Mouse (Mus musculus) heart, embryonic 11.5 days (tissue): ENCODE data around the gene Srgap2. TPM values are rescaled to one million over a fixed set of nuclear protein-coding genes. Genes with fewer than 3 reads are reported as not detected.
A peak's percentile ranks its signal among the peaks of the same experiment; 100 is the strongest.

ENCODE experiments used
- ATAC-seq: fragments of 200-750 bp; cut with Nextera tagmentation; replicated peaks from 2 replicates; pipeline ENCODE4 v1.8.0; 2017; ENCODE audit warnings: moderate library complexity; ENCODE audit not compliant: insufficient number of reproducible peaks, low FRiP score, low TSS enrichment
- H3K27ac ChIP-seq: fragments of 300-500 bp; sonication (generic); 2 replicates; pipeline ENCODE4 v1.5.1; 2014; ENCODE audit warnings: mild to moderate bottlenecking, low read depth, low read length
- H3K27me3 ChIP-seq: fragments of 300-500 bp; sonication (generic); 2 replicates; pipeline ENCODE4 v1.6.1; 2014; ENCODE audit warnings: mild to moderate bottlenecking, low read length, mixed read lengths; ENCODE audit not compliant: control insufficient read depth, insufficient read depth
- H3K36me3 ChIP-seq: fragments of 300-500 bp; sonication (generic); 2 replicates; pipeline ENCODE4 v1.6.1; 2014; ENCODE audit warnings: mild to moderate bottlenecking, low read length, moderate library complexity, mixed read lengths; ENCODE audit not compliant: control insufficient read depth, insufficient read depth
- H3K4me1 ChIP-seq: fragments of 300-500 bp; sonication (generic); 2 replicates; pipeline ENCODE4 v1.6.1; 2014; ENCODE audit warnings: low read length; ENCODE audit not compliant: control insufficient read depth, insufficient read depth
- H3K4me2 ChIP-seq: fragments of 300-500 bp; sonication (generic); 2 replicates; pipeline ENCODE4 v1.6.1; 2014; ENCODE audit warnings: mild to moderate bottlenecking, moderate library complexity
- H3K4me3 ChIP-seq: fragments of 300-500 bp; sonication (generic); 2 replicates; pipeline ENCODE4 v1.5.1; 2014; ENCODE audit warnings: low read depth, low read length
- H3K9ac ChIP-seq: fragments of 300-500 bp; sonication (generic); 2 replicates; pipeline ENCODE4 v1.6.1; 2014; ENCODE audit warnings: mild to moderate bottlenecking, low read depth, low read length, moderate library complexity
- H3K9me3 ChIP-seq: fragments of 300-500 bp; sonication (generic); replicated peaks from 2 replicates; pipeline ENCODE4 v1.6.1; 2016; ENCODE audit warnings: low read length; ENCODE audit not compliant: control insufficient read depth
- WGBS: fragments of 180-500 bp; shearing (Covaris S2); extraction: QIAGEN DNeasy Blood & Tissue Kit; methylation state at CpG from one replicate; pipeline ENCODE4 v1.1.7; 2014; ENCODE audit not compliant: insufficient replicate concordance; 5-methylcytosine and 5-hydroxymethylcytosine counted together
- polyA plus RNA-seq: library from polyadenylated mRNA; unstranded; fragments of >200 nt; fragmentation: Nextera tagmentation; extraction: Ambion mirVana; gene quantifications from 2 replicates; pipeline ENCODE4 v1.2.1, GENCODE M21; 2014

Gene Srgap2
- polyA plus RNA-seq, 1 experiment from 2014 or later = 23.3 TPM

GRCm38 (mm10) chr1:131398181-131398580 is 129.0 kb downstream of the Srgap2 start:
- 0 out of 2 replicates have a peak, but pooled peaks cover 2% of the 10 kb centered on the region for H3K36me3 ChIP-seq
- H3K27ac ChIP-seq = no peak overlapping the region
- H3K9me3 ChIP-seq = no peaks in the 10 kb centered on the region
- no peak overlapping the region for H3K4me3 ChIP-seq
- H3K9ac ChIP-seq = no peak overlapping the region
- H3K27me3 ChIP-seq = no peaks in the 10 kb centered on the region
- H3K4me2 ChIP-seq = no peak overlapping the region
- H3K4me1 ChIP-seq = 0 out of 2 replicates have a peak, but pooled peaks cover 3% of the 10 kb centered on the region
- ATAC-seq = no peak

DNA sequence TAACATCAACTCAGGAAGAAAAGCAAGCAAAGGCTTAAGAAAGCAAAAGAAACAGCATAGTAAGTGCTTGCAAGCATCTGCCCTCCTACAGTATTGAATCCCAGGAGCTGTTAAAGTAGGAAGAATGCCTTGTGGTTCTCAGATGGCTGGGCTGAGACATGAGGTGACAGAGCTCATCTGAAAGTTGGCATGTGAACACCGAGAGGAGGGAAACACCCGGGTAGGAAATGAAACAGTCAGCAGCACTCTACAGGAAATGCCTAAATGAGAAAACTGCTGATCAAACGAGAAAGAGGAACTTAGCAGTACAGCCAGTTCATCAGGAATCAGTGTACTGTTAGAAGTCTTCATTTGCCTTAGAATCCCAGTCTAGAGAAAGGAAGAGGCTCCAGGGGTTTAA is 142.7 kb downstream of the Srgap2 start:
- H3K27ac ChIP-seq = peak overlapping the region; percentile 6; the same call in 1 of the 2 replicates
- no peak overlapping the region for H3K4me2 ChIP-seq
- H3K4me3 ChIP-seq = no peak overlapping the region
- no peaks in the 10 kb centered on the region for H3K36me3 ChIP-seq
- no peak overlapping the region for H3K9ac ChIP-seq
- WGBS = 43% methylated on average over 3 of the region's 3 CpGs
- no peaks in the 10 kb centered on the region for H3K27me3 ChIP-seq
- no peak for ATAC-seq
- no peaks in the 10 kb centered on the region for H3K9me3 ChIP-seq
- peaks cover 24% of the 10 kb centered on the region for H3K4me1 ChIP-seq

GRCm38 (mm10) chr1:131382184-131382583 is 145.0 kb downstream of the Srgap2 start:
- no peaks in the 10 kb centered on the region for H3K27me3 ChIP-seq
- H3K4me2 ChIP-seq = no peak overlapping the region
- no peak overlapping the region for H3K4me3 ChIP-seq
- ATAC-seq = no peak
- no peaks in the 10 kb centered on the region for H3K9me3 ChIP-seq
- no peaks in the 10 kb centered on the region for H3K36me3 ChIP-seq
- peaks cover 32% of the 10 kb centered on the region for H3K4me1 ChIP-seq
- H3K27ac ChIP-seq = no peak overlapping the region
- H3K9ac ChIP-seq = no peak overlapping the region
- WGBS = 65% methylated on average over 2 of the region's 2 CpGs

GRCm38 (mm10) chr1:131380254-131380653 is 146.9 kb downstream of the Srgap2 start:
- WGBS = 10% methylated on average over 1 of the region's 1 CpGs
- no peaks in the 10 kb centered on the region for H3K36me3 ChIP-seq
- H3K4me2 ChIP-seq = no peak overlapping the region
- peak overlapping the region; percentile 31 for H3K27ac ChIP-seq
- H3K9ac ChIP-seq = no peak overlapping the region
- no peak overlapping the region for H3K4me3 ChIP-seq
- no peaks in the 10 kb centered on the region for H3K27me3 ChIP-seq
- 0 out of 2 replicates have a peak, but pooled peaks have one; percentile 35 for ATAC-seq
- H3K4me1 ChIP-seq = peaks cover 32% of the 10 kb centered on the region
- no peaks in the 10 kb centered on the region for H3K9me3 ChIP-seq

GRCm38 (mm10) chr1:131378914-131379474 is 148.2 kb downstream of the Srgap2 start:
- WGBS = 48% methylated on average over 1 of the region's 1 CpGs
- Histone ChIP-seq H3K36me3 (no peaks in the 10 kb centered on the region), H3K9ac (no peak overlapping the region), H3K9me3 (no peaks in the 10 kb centered on the region), H3K27ac (0 out of 2 replicates have a peak overlapping the region, but pooled peaks have one; percentile 10), H3K27me3 (no peaks in the 10 kb centered on the region), H3K4me2 (no peak overlapping the region), H3K4me3 (no peak overlapping the region), H3K4me1 (peaks cover 27% of the 10 kb centered on the region)
- no peak for ATAC-seq

GRCm38 (mm10) chr1:131378081-131378913 is 148.9 kb downstream of the Srgap2 start:
- Histone ChIP-seq H3K4me3 (no peak overlapping the region), H3K9ac (no peak overlapping the region), H3K4me1 (peaks cover 27% of the 10 kb centered on the region), H3K4me2 (no peak overlapping the region), H3K27ac (0 out of 2 replicates have a peak overlapping the region, but pooled peaks have one; percentile 10), H3K36me3 (no peaks in the 10 kb centered on the region), H3K9me3 (no peaks in the 10 kb centered on the region), H3K27me3 (no peaks in the 10 kb centered on the region)
- ATAC-seq = no peak
- 54% methylated on average over 7 of the region's 7 CpGs for WGBS

GRCm38 (mm10) chr1:131365832-131366231 is 161.3 kb downstream of the Srgap2 start:
- no peak for ATAC-seq
- Histone ChIP-seq H3K4me3 (no peak overlapping the region), H3K9me3 (no peaks in the 10 kb centered on the region), H3K27me3 (no peaks in the 10 kb centered on the region), H3K4me2 (no peak overlapping the region), H3K4me1 (no peaks in the 10 kb centered on the region), H3K36me3 (no peaks in the 10 kb centered on the region), H3K27ac (no peak overlapping the region), H3K9ac (no peak overlapping the region)
- 63% methylated on average over 1 of the region's 1 CpGs for WGBS

DNA sequence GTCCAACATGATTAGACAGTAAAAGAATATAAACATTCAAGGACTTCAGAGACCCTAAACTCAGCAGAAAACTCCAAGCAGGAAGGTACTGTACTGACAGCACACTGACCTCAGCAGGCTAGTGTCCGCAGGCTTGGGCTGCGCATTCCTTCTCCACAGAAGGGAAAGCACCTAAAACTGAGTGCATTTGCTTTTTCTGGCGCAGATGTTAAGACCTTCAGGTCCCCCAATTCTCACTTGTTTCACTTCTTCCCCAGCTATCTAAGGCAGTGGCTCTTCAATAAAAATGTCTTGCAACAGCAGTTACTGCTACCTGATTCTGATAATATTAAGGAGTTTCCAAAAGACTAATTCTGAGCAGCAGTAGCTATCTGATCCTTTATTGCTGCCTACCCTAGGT is 162.7 kb downstream of the Srgap2 start:
- Histone ChIP-seq H3K27ac (no peak overlapping the region), H3K4me3 (no peak overlapping the region), H3K9ac (no peak overlapping the region), H3K4me2 (no peak overlapping the region), H3K9me3 (no peaks in the 10 kb centered on the region), H3K4me1 (no peaks in the 10 kb centered on the region), H3K36me3 (no peaks in the 10 kb centered on the region), H3K27me3 (no peaks in the 10 kb centered on the region)
- no peak for ATAC-seq
- WGBS = 83% methylated on average over 3 of the region's 3 CpGs
